In the genomic region with DNA sequence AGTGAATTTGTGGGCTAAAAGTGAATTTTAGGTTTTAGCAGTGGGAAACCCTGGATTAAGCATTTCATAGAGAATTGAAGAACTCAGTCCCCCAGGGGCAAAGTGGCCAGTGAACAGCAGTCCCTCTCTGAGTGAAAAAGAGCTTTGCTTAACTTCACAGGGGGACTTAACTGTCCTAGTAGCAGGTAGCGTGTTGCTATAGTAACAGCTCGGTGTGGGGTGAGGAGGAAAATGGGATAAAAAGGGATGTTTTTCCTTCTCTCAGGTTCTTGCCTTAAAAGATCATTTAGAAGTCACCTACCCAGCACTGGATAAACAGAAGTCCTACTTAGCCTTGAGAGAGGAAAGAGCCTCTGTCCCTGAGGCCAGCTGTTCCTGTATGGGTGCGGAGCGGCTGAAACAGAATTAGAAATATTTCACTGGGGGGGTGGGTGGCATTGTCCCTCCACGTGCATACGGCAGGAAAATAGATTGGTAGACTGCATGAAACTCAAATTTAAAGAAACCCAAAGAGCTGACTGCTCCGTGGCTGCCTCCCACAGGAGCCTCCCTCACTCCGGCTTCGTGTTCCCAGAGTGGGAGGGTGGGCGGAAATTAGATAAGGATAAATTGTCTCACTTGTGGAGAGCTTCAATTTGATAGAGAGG, we compare ENCODE assay signal across 14 mouse cellular contexts.
DNase-seq lines count a peak whose midpoint lies in the region; ATAC-seq and TF ChIP-seq lines count a peak whose summit lies in the region.
"Had no signal": no experiment of that assay in that cellular context is flagged by ENCODE, and none has a peak within 500 bp of the region (broad histone marks: within the 10 kb centered on the region; RNA-seq: fewer than 3 reads in every experiment).

No protein-coding gene starts in this region.

- no peaks in the 10 kb centered on the region for H3K9me3 ChIP-seq in heart, embryonic 10.5 days
- H3K9me3 ChIP-seq in midbrain, embryonic 15.5 days: no peaks in the 10 kb centered on the region
- H3K9me3 ChIP-seq: embryonic facial prominence, embryonic 10.5 days; heart, embryonic 15.5 days; stomach, embryonic 15.5 days had no signal

- no peak for TF ChIP-seq POLR2A in brain, embryonic 14.5 days (IDR thresholded peaks at IDR 0.05; ENCODE audit: borderline replicate concordance, extremely low read depth, insufficient read depth, insufficient read length, poor library complexity, severe bottlenecking)

- intact Hi-C loops in left cerebral cortex, postnatal 4 days (cut with DNase I): no loop called here
- intact Hi-C loops in gastrocnemius, adult 2 months (cut with DNase I): no loop called here

- H3K27me3 ChIP-seq in heart, embryonic 10.5 days (ENCODE audit: insufficient read depth, poor library complexity, severe bottlenecking): peaks cover 4% of the 10 kb centered on the region; the same call in 1 of the 2 replicates
- no peaks in the 10 kb centered on the region for H3K27me3 ChIP-seq in midbrain, embryonic 15.5 days (replicated peaks)
- H3K27me3 ChIP-seq: heart, embryonic 15.5 days; stomach, embryonic 15.5 days had no signal

- TF ChIP-seq CTCF in brain, embryonic 14.5 days (IDR thresholded peaks at IDR 0.05; ENCODE audit: borderline replicate concordance, extremely low read depth, insufficient read depth, insufficient read length): no peak
- no peak for TF ChIP-seq CTCF in gastrocnemius, adult 2 months (IDR thresholded peaks at IDR 0.05)

- H3K27ac ChIP-seq in heart, embryonic 10.5 days: no peak overlapping the region
- peak overlapping the region; percentile 56 for H3K27ac ChIP-seq in midbrain, embryonic 15.5 days
- no peak overlapping the region for H3K27ac ChIP-seq in gastrocnemius, adult 2 months
- H3K27ac ChIP-seq: embryonic facial prominence, embryonic 10.5 days; heart, embryonic 15.5 days; stomach, embryonic 15.5 days had no signal

- H3K4me1 ChIP-seq in heart, embryonic 10.5 days: peaks cover 4% of the 10 kb centered on the region; the same call in 1 of the 2 replicates
- peaks cover 22% of the 10 kb centered on the region for H3K4me1 ChIP-seq in midbrain, embryonic 15.5 days
- H3K4me1 ChIP-seq: heart, embryonic 15.5 days; stomach, embryonic 15.5 days had no signal

- peak; percentile 43 for DNase-seq in heart, embryonic 10.5 days (ENCODE audit: low spot score)
- DNase-seq in heart, adult 18-20 months: no peak
- peak; percentile 55 for DNase-seq in left cerebral cortex, adult 11 months (ENCODE audit: low spot score)
- DNase-seq in left cerebral cortex, postnatal 4 days: no peak
- DNase-seq in brain, embryonic 14.5 days (ENCODE audit: low read depth): peak; percentile 70
- DNase-seq in thymus, postnatal 25 days: no peak
- no peak for DNase-seq in gastrocnemius, adult 2 months
- DNase-seq: cerebellum, adult 8-10 months; gastrocnemius, postnatal 36 days; liver had no signal

- H3K9ac ChIP-seq in midbrain, embryonic 15.5 days: no peak overlapping the region
- H3K9ac ChIP-seq: heart, embryonic 15.5 days; stomach, embryonic 15.5 days had no signal

- ATAC-seq in midbrain, embryonic 15.5 days (replicated peaks): peak; percentile 61; the same call in 1 of the 2 replicates

- 51% methylated on average over 10 of the region's 10 CpGs for WGBS in heart, embryonic 10.5 days
- WGBS in midbrain, embryonic 15.5 days: 38% methylated on average over 10 of the region's 10 CpGs

- H3K36me3 ChIP-seq in heart, embryonic 10.5 days: no peaks in the 10 kb centered on the region
- H3K36me3 ChIP-seq in midbrain, embryonic 15.5 days (replicated peaks): no peaks in the 10 kb centered on the region
- H3K36me3 ChIP-seq: embryonic facial prominence, embryonic 10.5 days; heart, embryonic 15.5 days; stomach, embryonic 15.5 days had no signal

- H3K4me3 ChIP-seq in heart, embryonic 10.5 days: no peak overlapping the region
- no peak overlapping the region for H3K4me3 ChIP-seq in midbrain, embryonic 15.5 days
- H3K4me3 ChIP-seq in gastrocnemius, adult 2 months: no peak overlapping the region
- H3K4me3 ChIP-seq: embryonic facial prominence, embryonic 10.5 days; heart, embryonic 15.5 days; stomach, embryonic 15.5 days had no signal

- H3K4me2 ChIP-seq in midbrain, embryonic 15.5 days: no peak overlapping the region
- H3K4me2 ChIP-seq: heart, embryonic 15.5 days; stomach, embryonic 15.5 days had no signal

Comparison
In these comparisons a context has a peak if more than half of its experiments do, and no peak if none do; other contexts are left out.
1. DNase-seq: peak in heart, embryonic 10.5 days (single experiment), left cerebral cortex, adult 11 months (single experiment) and brain, embryonic 14.5 days (single experiment); none in heart, adult 18-20 months (0 of 2), left cerebral cortex, postnatal 4 days (single experiment), thymus, postnatal 25 days (single experiment) and gastrocnemius, adult 2 months (single experiment).